Comparison of ENCODE assay signal across 11 mouse cellular contexts in genomic region chr13:37715058-37715712, GRCm38 (mm10).
DNase-seq lines count a peak whose midpoint lies in the region; ATAC-seq and TF ChIP-seq lines count a peak whose summit lies in the region.
"Had no signal": no experiment of that assay in that cellular context is flagged by ENCODE, and none has a peak within 500 bp of the region (broad histone marks: within the 10 kb centered on the region; RNA-seq: fewer than 3 reads in every experiment).

No protein-coding gene starts in this region.

- no peaks in the 10 kb centered on the region for H3K36me3 ChIP-seq in liver, embryonic 13.5 days
- H3K36me3 ChIP-seq: limb, embryonic 12.5 days had no signal

- 41% methylated on average over 9 of the region's 9 CpGs for WGBS in liver, embryonic 13.5 days (ENCODE audit: insufficient replicate concordance)
- WGBS in cerebellum, adult 2 months: 48% methylated on average over 9 of the region's 9 CpGs

- TF ChIP-seq CTCF in cerebellum, adult 2 months (IDR thresholded peaks at IDR 0.05; ENCODE audit: borderline replicate concordance, insufficient read depth, low read depth, low read length): no peak

- ATAC-seq in liver, embryonic 13.5 days (ENCODE audit: low read depth): peak; percentile 75

- no peaks in the 10 kb centered on the region for H3K9me3 ChIP-seq in liver, embryonic 13.5 days (replicated peaks)
- H3K9me3 ChIP-seq: limb, embryonic 12.5 days had no signal

- no peaks in the 10 kb centered on the region for H3K27me3 ChIP-seq in liver, embryonic 13.5 days
- H3K27me3 ChIP-seq in cerebellum, adult 2 months (ENCODE audit: control insufficient read depth, insufficient read depth, low read length): no peaks in the 10 kb centered on the region
- H3K27me3 ChIP-seq: limb, embryonic 12.5 days had no signal

- peaks cover 40% of the 10 kb centered on the region for H3K4me1 ChIP-seq in liver, embryonic 13.5 days (replicated peaks)
- H3K4me1 ChIP-seq in cerebellum, adult 2 months (ENCODE audit: control insufficient read depth, insufficient read depth, low read length): no peaks in the 10 kb centered on the region
- H3K4me1 ChIP-seq: limb, embryonic 12.5 days had no signal

- TF ChIP-seq POLR2A in cerebellum, adult 2 months (IDR thresholded peaks at IDR 0.05; ENCODE audit: borderline replicate concordance, insufficient read depth, low read length): no peak

- intact Hi-C loops in left cerebral cortex, postnatal 25 days (cut with DNase I): no loop called here

- no peak overlapping the region for H3K4me3 ChIP-seq in liver, embryonic 13.5 days (replicated peaks)
- no peak overlapping the region for H3K4me3 ChIP-seq in cerebellum, adult 2 months (replicated peaks; ENCODE audit: insufficient read depth, low read depth, low read length)
- H3K4me3 ChIP-seq: limb, embryonic 12.5 days had no signal

- 0 out of 2 replicates have a peak overlapping the region, but pooled peaks have one; percentile 4 for H3K9ac ChIP-seq in liver, embryonic 13.5 days
- H3K9ac ChIP-seq: limb, embryonic 12.5 days had no signal

- DNase-seq in urinary bladder, adult 18-20 months (ENCODE audit: low spot score in 2 of 2): peak; percentile 27 to 28
- DNase-seq in urinary bladder, postnatal 25 days (ENCODE audit: low spot score): no peak
- DNase-seq in kidney, adult 8-10 months: peak; percentile 8 to 14
- no peak for DNase-seq in liver, embryonic 13.5 days
- DNase-seq in yolk sac, embryonic 10.5 days (ENCODE audit: low spot score): peak; percentile 87
- DNase-seq in cerebellum, adult 2 months: no peak
- DNase-seq in left cerebral cortex, postnatal 25 days (ENCODE audit: low spot score in 2 of 2): no peak
- DNase-seq: gastrocnemius, postnatal 36 days; lung, postnatal 36 days; midbrain, embryonic 14.5 days had no signal

- peak overlapping the region; percentile 76 for H3K27ac ChIP-seq in liver, embryonic 13.5 days
- H3K27ac ChIP-seq in cerebellum, adult 2 months (ENCODE audit: insufficient read depth, low read length): no peak overlapping the region
- H3K27ac ChIP-seq: limb, embryonic 12.5 days had no signal

- no peak overlapping the region for H3K4me2 ChIP-seq in liver, embryonic 13.5 days
- H3K4me2 ChIP-seq: limb, embryonic 12.5 days had no signal

Comparison
In these comparisons a context has a peak if more than half of its experiments do, and no peak if none do; other contexts are left out.
1. DNase-seq: peak in urinary bladder, adult 18-20 months (2 of 2), kidney, adult 8-10 months (2 of 2) and yolk sac, embryonic 10.5 days (single experiment); none in urinary bladder, postnatal 25 days (single experiment), liver, embryonic 13.5 days (single experiment), cerebellum, adult 2 months (0 of 2) and left cerebral cortex, postnatal 25 days (0 of 2).